Comparison of ENCODE assay signal across 14 mouse cellular contexts in genomic region chr16:52470226-52470625, GRCm38 (mm10). TPM values are rescaled to one million over a fixed set of nuclear protein-coding genes. Genes with fewer than 3 reads are reported as not detected.
DNase-seq lines count a peak whose midpoint lies in the region; ATAC-seq and TF ChIP-seq lines count a peak whose summit lies in the region.
"Had no signal": no experiment of that assay in that cellular context is flagged by ENCODE, and none has a peak within 500 bp of the region (broad histone marks: within the 10 kb centered on the region; RNA-seq: fewer than 3 reads in every experiment).

No protein-coding gene starts in this region.

- TF ChIP-seq CTCF in lung, postnatal 0 days (IDR thresholded peaks at IDR 0.05): no peak

- no peak overlapping the region for H3K4me2 ChIP-seq in lung, postnatal 0 days (replicated peaks; ENCODE audit: low read depth, low read length)
- H3K4me2 ChIP-seq: neural tube, embryonic 15.5 days had no signal

- peak; percentile 67 for ATAC-seq in lung, postnatal 0 days
- ATAC-seq in CD4-positive, CD25-positive, alpha-beta regulatory T cell, adult 4 months: peak; percentile 93
- ATAC-seq in hematopoietic stem cell, adult 5-6 weeks (replicated peaks in 1 of 2; ENCODE audit: insufficient read depth in 1 of 2, low FRiP score in 2 of 2, low TSS enrichment in 1 of 2, low read depth in 1 of 2, poor library complexity in 2 of 2, severe bottlenecking in 2 of 2): peak; percentile 65 to 77

- H3K9ac ChIP-seq in lung, postnatal 0 days (replicated peaks; ENCODE audit: low read depth): no peak overlapping the region
- H3K9ac ChIP-seq: liver, embryonic 14.5 days; neural tube, embryonic 15.5 days had no signal

- H3K36me3 ChIP-seq in lung, postnatal 0 days (ENCODE audit: insufficient read depth, low read length): no peaks in the 10 kb centered on the region
- no peaks in the 10 kb centered on the region for H3K36me3 ChIP-seq in splenic B cell, adult 2 months (ENCODE audit: control insufficient read depth, insufficient read depth, low read length, poor library complexity, severe bottlenecking)
- H3K36me3 ChIP-seq: G1E; neural tube, embryonic 15.5 days had no signal

- no peak overlapping the region for H3K4me3 ChIP-seq in lung, postnatal 0 days (ENCODE audit: low read depth, low read length)
- H3K4me3 ChIP-seq: neural tube, embryonic 15.5 days had no signal

- no peak overlapping the region for H3K27ac ChIP-seq in lung, postnatal 0 days (ENCODE audit: low read length)
- H3K27ac ChIP-seq: liver, embryonic 14.5 days; neural tube, embryonic 15.5 days had no signal

- peak; percentile 46; the same call in 1 of the 2 replicates for TF ChIP-seq EP300 in lung, postnatal 0 days (IDR thresholded peaks at IDR 0.05)

- H3K9me3 ChIP-seq in lung, postnatal 0 days (ENCODE audit: low read length): no peaks in the 10 kb centered on the region
- H3K9me3 ChIP-seq: neural tube, embryonic 15.5 days had no signal

- DNase-seq in lung, postnatal 0 days (ENCODE audit: low spot score): peak; percentile 54
- DNase-seq in lung, postnatal 14 days: no peak
- peak; percentile 81 for DNase-seq in splenic B cell, adult 2 months (ENCODE audit: low read depth, low spot score)
- DNase-seq in urinary bladder, postnatal 14 days (ENCODE audit: low spot score): no peak
- DNase-seq in right cerebral cortex, adult 18-20 months: no peak
- DNase-seq: cerebellum, adult 2 months; heart, postnatal 4 days; kidney, adult 8-10 months; midbrain, embryonic 14.5 days had no signal

- no peaks in the 10 kb centered on the region for H3K27me3 ChIP-seq in lung, postnatal 0 days (replicated peaks; ENCODE audit: insufficient read depth, low read length)
- no peaks in the 10 kb centered on the region for H3K27me3 ChIP-seq in splenic B cell, adult 2 months (ENCODE audit: control insufficient read depth, insufficient read depth, low read length, poor library complexity, severe bottlenecking)
- H3K27me3 ChIP-seq: neural tube, embryonic 15.5 days had no signal

- 63% methylated on average over 3 of the region's 3 CpGs for WGBS in lung, postnatal 0 days

- no peaks in the 10 kb centered on the region; the same call in 1 of the 2 replicates for H3K4me1 ChIP-seq in lung, postnatal 0 days (ENCODE audit: insufficient read depth, low read depth, low read length)
- H3K4me1 ChIP-seq: neural tube, embryonic 15.5 days had no signal

RNA-seq across cellular contexts. Expression of gene Alcam, which starts 16.4 kb away (rescaled TPM):
- 68.9 and 79.4 TPM in 2 replicates for polyA plus RNA-seq in lung, postnatal 0 days (2015; fragmentation: Nextera tagmentation; extraction: Ambion mirVana)
- polyA plus RNA-seq in CD4-positive, CD25-positive, alpha-beta regulatory T cell, adult 4 months (2017; shearing (Covaris generic)): 1 to 10 TPM; 3.6 to 8.8 TPM
- total RNA-seq in hematopoietic stem cell, adult 5-6 weeks (2017): 47.7 and 96.1 TPM in 2 replicates
- polyA plus RNA-seq: G1E had no signal

Comparison
In these comparisons a context has a peak if more than half of its experiments do, and no peak if none do; other contexts are left out.
1. DNase-seq: peak in lung, postnatal 0 days (single experiment) and splenic B cell, adult 2 months (single experiment); none in lung, postnatal 14 days (single experiment), urinary bladder, postnatal 14 days (single experiment) and right cerebral cortex, adult 18-20 months (single experiment).
2. Peak in every context shown above with its lines, with median percentiles within 50 percentile points of each other: ATAC-seq.